Mouse (Mus musculus) kidney, adult 2 months (tissue): Measurements from ENCODE around the gene Rhob.

Source experiments
- CTCF ChIP-seq: fragments of 200-500 bp; conservative IDR thresholded peaks from 2 replicates; pipeline ENCODE4 v1.5.1; 2011; ENCODE audit warnings: low read depth, mild to moderate bottlenecking, control low read depth, low read length, moderate library complexity, mixed read lengths; ENCODE audit not compliant: insufficient read depth, insufficient read length
- POLR2A ChIP-seq: fragments of 200-500 bp; IDR thresholded peaks from one replicate; pipeline ENCODE4 v1.6.1; 2011; ENCODE audit warnings: low read depth, low read length, control low read depth

- TF ChIP-seq CTCF (no peak), POLR2A (no peak)
These were observed 41.4 kb downstream of the Rhob start for GRCm38 (mm10) chr12:8458400-8458799.
